Mouse (Mus musculus) midbrain, embryonic 16.5 days (tissue): ENCODE results near the gene Mycbpap. TPM values are rescaled to one million over a fixed set of nuclear protein-coding genes. Genes with fewer than 3 reads are reported as not detected.

ENCODE experiments used
- ATAC-seq: fragments of 200-750 bp; cut with Nextera tagmentation; 2 replicates; pipeline ENCODE4 v1.8.0; 2017; ENCODE audit warnings: moderate TSS enrichment
- H3K27ac ChIP-seq: fragments of 300-500 bp; sonication (generic); 2 replicates; pipeline ENCODE4 v1.5.1; 2014; ENCODE audit warnings: mild to moderate bottlenecking, low read length, mixed read lengths
- H3K27me3 ChIP-seq: fragments of 300-500 bp; sonication (generic); 2 replicates; pipeline ENCODE4 v1.6.1; 2014; ENCODE audit warnings: low read depth, low read length, mixed read lengths; ENCODE audit not compliant: control insufficient read depth, insufficient read depth
- H3K36me3 ChIP-seq: fragments of 300-500 bp; sonication (generic); 2 replicates; pipeline ENCODE4 v1.6.1; 2014; ENCODE audit warnings: mild to moderate bottlenecking, low read length, moderate library complexity, mixed read lengths; ENCODE audit not compliant: control insufficient read depth, insufficient read depth
- H3K4me1 ChIP-seq: fragments of 300-500 bp; sonication (generic); 2 replicates; pipeline ENCODE4 v1.6.1; 2014; ENCODE audit warnings: mild to moderate bottlenecking, low read length, mixed read lengths; ENCODE audit not compliant: control insufficient read depth, insufficient read depth
- H3K4me2 ChIP-seq: fragments of 300-500 bp; sonication (generic); 2 replicates; pipeline ENCODE4 v1.6.1; 2014; ENCODE audit warnings: mild to moderate bottlenecking, low read length, mixed read lengths
- H3K4me3 ChIP-seq: fragments of 300-500 bp; sonication (generic); 2 replicates; pipeline ENCODE4 v1.5.1; 2014; ENCODE audit warnings: low read depth, mild to moderate bottlenecking, low read length, moderate library complexity, mixed read lengths
- H3K9ac ChIP-seq: fragments of 300-500 bp; sonication (generic); 2 replicates; pipeline ENCODE4 v1.6.1; 2014; ENCODE audit warnings: low read depth, low read length, mixed read lengths
- H3K9me3 ChIP-seq: fragments of 300-500 bp; sonication (generic); replicated peaks from 2 replicates; pipeline ENCODE4 v1.6.1; 2014; ENCODE audit warnings: mild to moderate bottlenecking, low read length, mixed read lengths; ENCODE audit not compliant: control insufficient read depth, poor library complexity, severe bottlenecking
- WGBS: fragments of 180-500 bp; shearing (Covaris S2); extraction: QIAGEN DNeasy Blood & Tissue Kit; methylation state at CpG from one replicate; pipeline ENCODE4 v1.1.7; 2014; 5-methylcytosine and 5-hydroxymethylcytosine counted together
- polyA plus RNA-seq: library from polyadenylated mRNA; unstranded; fragments of >200 nt; fragmentation: Nextera tagmentation; extraction: Ambion mirVana; gene quantifications from 2 replicates; pipeline ENCODE4 v1.2.1, GENCODE M21; 2015

Mycbpap gene
- polyA plus RNA-seq, 1 experiment from 2014 or later, result 5.6 TPM

- no peak for ATAC-seq
- 80% methylated on average over 12 of the region's 12 CpGs for WGBS
- Histone ChIP-seq H3K9ac (no peak overlapping the region), H3K9me3 (no peaks in the 10 kb centered on the region), H3K4me2 (no peak overlapping the region), H3K27me3 (no peaks in the 10 kb centered on the region), H3K36me3 (peaks cover 5% of the 10 kb centered on the region; the same call in 1 of the 2 replicates), H3K4me3 (no peak overlapping the region), H3K4me1 (peaks cover 10% of the 10 kb centered on the region), H3K27ac (no peak overlapping the region)
These were observed 21.8 kb upstream of the Mycbpap start for GRCm38 (mm10) chr11:94543344-94543743.

GRCm38 (mm10) chr11:94542400-94542799 is 20.9 kb upstream of the Mycbpap start:
- WGBS, result 89% methylated on average over 4 of the region's 4 CpGs

GRCm38 (mm10) chr11:94539761-94540160 is 18.2 kb upstream of the Mycbpap start:
- H3K4me3 ChIP-seq, result no peak overlapping the region
- no peaks in the 10 kb centered on the region for H3K9me3 ChIP-seq
- no peaks in the 10 kb centered on the region for H3K4me1 ChIP-seq
- H3K9ac ChIP-seq, result no peak overlapping the region
- no peaks in the 10 kb centered on the region for H3K27me3 ChIP-seq
- no peak overlapping the region for H3K4me2 ChIP-seq
- peaks cover 5% of the 10 kb centered on the region; the same call in 1 of the 2 replicates for H3K36me3 ChIP-seq
- no peak for ATAC-seq
- H3K27ac ChIP-seq, result no peak overlapping the region
- WGBS, result 76% methylated on average over 7 of the region's 7 CpGs

More at GRCm38 (mm10) chr11:94542400-94542799, 20.9 kb upstream of the Mycbpap start:
- no peak overlapping the region for H3K4me2 ChIP-seq
- no peak overlapping the region for H3K9ac ChIP-seq
- H3K27ac ChIP-seq, result no peak overlapping the region
- no peak overlapping the region for H3K4me3 ChIP-seq
- H3K9me3 ChIP-seq, result no peaks in the 10 kb centered on the region
- peaks cover under 1% of the 10 kb centered on the region for H3K4me1 ChIP-seq
- H3K36me3 ChIP-seq, result peaks cover 5% of the 10 kb centered on the region; the same call in 1 of the 2 replicates
- no peaks in the 10 kb centered on the region for H3K27me3 ChIP-seq
- no peak for ATAC-seq

- H3K27ac ChIP-seq, result no peak overlapping the region
- no peak overlapping the region for H3K4me3 ChIP-seq
- H3K4me2 ChIP-seq, result no peak overlapping the region
- no peak overlapping the region for H3K9ac ChIP-seq
- H3K36me3 ChIP-seq, result peaks cover 4% of the 10 kb centered on the region; the same call in 1 of the 2 replicates
- H3K27me3 ChIP-seq, result no peaks in the 10 kb centered on the region
- no peaks in the 10 kb centered on the region for H3K4me1 ChIP-seq
- ATAC-seq, result no peak
- 69% methylated on average over 8 of the region's 8 CpGs for WGBS
- H3K9me3 ChIP-seq, result no peaks in the 10 kb centered on the region
These were observed 17.3 kb upstream of the Mycbpap start for GRCm38 (mm10) chr11:94538733-94539292.

GRCm38 (mm10) chr11:94533171-94533570 is 11.6 kb upstream of the Mycbpap start:
- H3K4me1 ChIP-seq, result no peaks in the 10 kb centered on the region; the same call in 1 of the 2 replicates
- no peak for ATAC-seq
- no peaks in the 10 kb centered on the region for H3K27me3 ChIP-seq
- no peaks in the 10 kb centered on the region for H3K9me3 ChIP-seq
- no peak overlapping the region for H3K9ac ChIP-seq
- no peaks in the 10 kb centered on the region for H3K36me3 ChIP-seq
- H3K4me3 ChIP-seq, result no peak overlapping the region
- no peak overlapping the region for H3K4me2 ChIP-seq
- 82% methylated on average over 8 of the region's 8 CpGs for WGBS
- H3K27ac ChIP-seq, result no peak overlapping the region

GRCm38 (mm10) chr11:94528879-94529278 is 7.3 kb upstream of the Mycbpap start:
- ATAC-seq, result no peak
- whole genome bisulfite sequencing, result 29% methylated on average over 3 of the region's 3 CpGs
- no peaks in the 10 kb centered on the region; the same call in 1 of the 2 replicates for H3K4me1 ChIP-seq

GRCm38 (mm10) chr11:94526171-94526879 is 4.8 kb upstream of the Mycbpap start:
- no peak overlapping the region for H3K4me3 ChIP-seq
- H3K9me3 ChIP-seq, result no peaks in the 10 kb centered on the region

More at GRCm38 (mm10) chr11:94528879-94529278, 7.3 kb upstream of the Mycbpap start:
- Histone ChIP-seq H3K4me3 (no peak overlapping the region), H3K4me2 (no peak overlapping the region), H3K9me3 (no peaks in the 10 kb centered on the region), H3K36me3 (no peaks in the 10 kb centered on the region), H3K27ac (peak overlapping the region; percentile 38; the same call in 1 of the 2 replicates), H3K27me3 (no peaks in the 10 kb centered on the region), H3K9ac (no peak overlapping the region)

GRCm38 (mm10) chr11:94513452-94513851 is 8.1 kb downstream of the Mycbpap start:
- H3K9me3 ChIP-seq, result no peaks in the 10 kb centered on the region
- H3K27me3 ChIP-seq, result no peaks in the 10 kb centered on the region
- H3K9ac ChIP-seq, result no peak overlapping the region
- H3K4me3 ChIP-seq, result no peak overlapping the region
- no peak overlapping the region for H3K27ac ChIP-seq
- H3K4me2 ChIP-seq, result no peak overlapping the region
- 79% methylated on average over 7 of the region's 9 CpGs for WGBS
- ATAC-seq, result no peak
- H3K4me1 ChIP-seq, result no peaks in the 10 kb centered on the region
- H3K36me3 ChIP-seq, result no peaks in the 10 kb centered on the region

More at GRCm38 (mm10) chr11:94526171-94526879, 4.8 kb upstream of the Mycbpap start:
- H3K4me2 ChIP-seq, result no peak overlapping the region
- WGBS, result 44% methylated on average over 9 of the region's 9 CpGs
- H3K27me3 ChIP-seq, result no peaks in the 10 kb centered on the region
- no peak for ATAC-seq
- no peak overlapping the region for H3K27ac ChIP-seq
- H3K4me1 ChIP-seq, result peaks cover 7% of the 10 kb centered on the region; the same call in 1 of the 2 replicates
- no peaks in the 10 kb centered on the region for H3K36me3 ChIP-seq
- H3K9ac ChIP-seq, result no peak overlapping the region

- no peak overlapping the region for H3K4me3 ChIP-seq
- no peaks in the 10 kb centered on the region for H3K9me3 ChIP-seq
- ATAC-seq, result no peak
- no peak overlapping the region for H3K9ac ChIP-seq
- H3K27me3 ChIP-seq, result no peaks in the 10 kb centered on the region
- H3K36me3 ChIP-seq, result no peaks in the 10 kb centered on the region
- 94% methylated on average over 10 of the region's 10 CpGs for WGBS
- no peaks in the 10 kb centered on the region for H3K4me1 ChIP-seq
- H3K4me2 ChIP-seq, result no peak overlapping the region
- H3K27ac ChIP-seq, result no peak overlapping the region
These were observed 12.6 kb downstream of the Mycbpap start for GRCm38 (mm10) chr11:94508976-94509375.
